Mouse (Mus musculus): ENCODE data around the gene Gm13695. TPM values are rescaled to one million over a fixed set of nuclear protein-coding genes. Genes with fewer than 3 reads are reported as not detected.
"Not testable (repeated sequence)": the region's sequence is repeated elsewhere in the genome, so short reads cannot be mapped to it uniquely, and the experiment has no call there.

Gm13695 gene
- total RNA-seq (2021), result not detected
- long read RNA-seq, experiment 1, result 0 reads
- long read RNA-seq, experiment 2, result 0 reads

DNA sequence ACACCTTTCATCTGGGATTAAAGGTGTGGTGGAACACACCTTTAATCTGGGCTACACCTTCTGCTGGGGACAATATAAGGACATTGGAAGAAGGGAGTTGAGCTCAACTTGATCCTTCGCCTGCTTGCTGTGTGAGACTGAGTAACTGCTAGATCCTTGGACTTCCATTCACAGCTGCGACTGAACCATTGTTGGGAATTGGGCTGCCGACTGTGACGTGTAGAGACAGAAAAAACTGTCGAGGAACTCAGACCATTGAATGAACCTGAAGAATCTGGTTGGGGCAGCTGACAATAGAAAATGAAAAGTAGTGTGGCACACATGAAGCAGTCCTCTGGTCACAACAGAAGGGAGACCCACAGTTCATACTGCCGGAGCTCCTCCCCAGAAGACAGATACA lies at the start of gene Gm13695:
TSS of gene Gm13695 (plus strand) at position 301 of the 400 bp plus-strand sequence.
- DNase-seq (ENCODE audit: low spot score in 2 of 2), result not testable (repeated sequence)

DNA sequence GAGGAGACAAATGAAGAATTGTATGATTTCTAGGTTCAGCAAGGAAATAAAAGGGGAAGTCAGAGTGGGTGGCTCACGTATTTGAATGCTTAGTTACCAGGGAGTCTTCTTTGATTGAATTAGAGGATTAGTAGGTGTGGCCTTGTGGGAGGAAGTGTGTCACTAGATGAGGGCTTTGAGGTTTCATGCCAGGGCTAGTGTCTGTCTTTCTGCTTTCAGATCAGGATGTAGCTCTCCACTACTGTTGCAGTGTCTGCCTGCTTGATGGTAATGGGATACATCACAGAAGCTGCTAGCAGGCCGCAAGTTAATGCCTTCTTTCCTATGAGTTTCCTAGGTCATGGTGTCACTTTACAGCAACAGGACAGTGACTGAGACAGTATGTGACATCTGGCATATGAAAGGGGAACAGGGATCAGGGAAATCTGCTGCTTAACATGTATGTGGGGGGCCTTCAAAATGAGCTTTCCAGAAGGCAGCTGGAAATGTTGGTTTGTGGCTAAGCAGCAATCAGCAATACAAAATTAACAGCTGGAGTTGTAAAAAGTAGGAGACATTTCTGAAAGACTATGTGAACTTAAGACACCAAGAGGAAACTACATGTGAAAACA lies 37.5 kb upstream of the Gm13695 start:
- DNase-seq (ENCODE audit: low spot score in 2 of 2), result no peak

DNA sequence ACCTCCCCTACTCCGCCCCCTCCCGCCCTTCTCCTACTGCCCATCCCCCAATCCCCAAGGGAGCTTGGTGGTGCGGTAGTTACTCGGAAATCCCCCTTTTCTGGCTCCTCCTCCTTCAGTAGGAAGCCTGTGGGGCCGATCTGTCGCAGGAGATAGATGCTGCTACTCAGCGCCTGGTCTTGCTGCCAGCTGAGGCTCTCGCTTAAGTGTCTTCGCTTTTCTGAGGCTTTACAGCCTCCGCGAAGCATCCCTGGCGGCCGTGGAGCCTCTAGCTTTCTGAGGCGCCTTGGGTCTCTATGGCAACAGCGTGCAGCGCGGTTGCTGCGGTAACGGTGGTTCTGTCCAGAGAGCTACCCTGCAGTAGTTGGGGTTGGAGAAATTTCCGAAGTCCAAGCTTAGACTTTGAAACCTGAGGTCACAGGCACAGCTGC lies 26.2 kb upstream of the Gm13695 start, which contains the start of gene Zswim2:
TSS of gene Zswim2 (minus strand) at position 298 of the 431 bp plus-strand sequence.
- no peak for DNase-seq (ENCODE audit: low spot score in 2 of 2)

DNA sequence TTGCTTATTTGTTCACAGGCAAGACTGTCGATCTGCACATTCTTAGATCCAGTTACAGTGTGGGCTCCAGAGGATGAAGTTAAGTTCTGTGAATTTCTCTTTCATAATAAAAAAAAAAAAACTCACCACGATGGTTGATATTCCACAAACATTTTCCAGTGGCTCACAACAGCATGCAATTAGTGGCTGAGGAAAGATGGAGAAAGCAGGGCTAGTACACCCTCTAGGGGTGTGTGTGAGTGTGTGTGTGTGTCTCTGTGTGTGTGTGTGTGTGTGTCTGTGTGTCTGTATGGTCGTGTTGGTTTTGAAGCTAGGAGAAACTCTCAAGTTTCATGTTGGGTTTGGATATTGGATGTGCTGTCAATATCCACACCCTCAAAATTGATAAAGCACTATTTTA lies 25.7 kb upstream of the Gm13695 start:
- DNase-seq (ENCODE audit: low spot score in 2 of 2), result no peak

DNA sequence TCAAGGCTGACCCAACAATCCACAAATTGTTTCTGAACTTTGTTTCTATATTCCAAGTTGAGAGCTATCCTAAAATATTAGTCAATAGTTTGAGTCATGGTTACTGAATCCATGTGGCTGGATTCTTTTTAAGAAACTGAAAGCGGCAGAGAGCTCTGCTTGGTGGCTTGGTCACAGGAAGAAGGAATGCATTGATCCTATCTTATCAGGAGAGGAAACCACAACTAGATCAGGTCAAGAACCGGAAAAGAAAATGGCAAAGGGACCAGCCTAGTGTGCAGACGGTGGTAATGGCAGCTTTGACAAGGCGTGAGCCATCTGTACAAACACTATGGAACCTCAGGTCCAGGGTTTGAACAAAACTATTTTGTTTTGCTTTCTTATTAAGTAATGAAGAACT lies 25.3 kb upstream of the Gm13695 start:
- no peak for DNase-seq (ENCODE audit: low spot score in 2 of 2)

DNA sequence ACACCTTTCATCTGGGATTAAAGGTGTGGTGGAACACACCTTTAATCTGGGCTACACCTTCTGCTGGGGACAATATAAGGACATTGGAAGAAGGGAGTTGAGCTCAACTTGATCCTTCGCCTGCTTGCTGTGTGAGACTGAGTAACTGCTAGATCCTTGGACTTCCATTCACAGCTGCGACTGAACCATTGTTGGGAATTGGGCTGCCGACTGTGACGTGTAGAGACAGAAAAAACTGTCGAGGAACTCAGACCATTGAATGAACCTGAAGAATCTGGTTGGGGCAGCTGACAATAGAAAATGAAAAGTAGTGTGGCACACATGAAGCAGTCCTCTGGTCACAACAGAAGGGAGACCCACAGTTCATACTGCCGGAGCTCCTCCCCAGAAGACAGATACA lies 11.7 kb upstream of the Gm13695 start, which contains the start of gene Gm13698:
TSS of gene Gm13698 (plus strand) at position 301 of the 400 bp plus-strand sequence.
- not testable (repeated sequence) for DNase-seq (ENCODE audit: low spot score in 2 of 2)

DNA sequence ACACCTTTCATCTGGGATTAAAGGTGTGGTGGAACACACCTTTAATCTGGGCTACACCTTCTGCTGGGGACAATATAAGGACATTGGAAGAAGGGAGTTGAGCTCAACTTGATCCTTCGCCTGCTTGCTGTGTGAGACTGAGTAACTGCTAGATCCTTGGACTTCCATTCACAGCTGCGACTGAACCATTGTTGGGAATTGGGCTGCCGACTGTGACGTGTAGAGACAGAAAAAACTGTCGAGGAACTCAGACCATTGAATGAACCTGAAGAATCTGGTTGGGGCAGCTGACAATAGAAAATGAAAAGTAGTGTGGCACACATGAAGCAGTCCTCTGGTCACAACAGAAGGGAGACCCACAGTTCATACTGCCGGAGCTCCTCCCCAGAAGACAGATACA lies 5.9 kb upstream of the Gm13695 start, which contains the start of gene Gm13693:
TSS of gene Gm13693 (plus strand) at position 301 of the 400 bp plus-strand sequence.
- DNase-seq (ENCODE audit: low spot score in 2 of 2), result not testable (repeated sequence)

DNA sequence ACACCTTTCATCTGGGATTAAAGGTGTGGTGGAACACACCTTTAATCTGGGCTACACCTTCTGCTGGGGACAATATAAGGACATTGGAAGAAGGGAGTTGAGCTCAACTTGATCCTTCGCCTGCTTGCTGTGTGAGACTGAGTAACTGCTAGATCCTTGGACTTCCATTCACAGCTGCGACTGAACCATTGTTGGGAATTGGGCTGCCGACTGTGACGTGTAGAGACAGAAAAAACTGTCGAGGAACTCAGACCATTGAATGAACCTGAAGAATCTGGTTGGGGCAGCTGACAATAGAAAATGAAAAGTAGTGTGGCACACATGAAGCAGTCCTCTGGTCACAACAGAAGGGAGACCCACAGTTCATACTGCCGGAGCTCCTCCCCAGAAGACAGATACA lies 5.7 kb downstream of the Gm13695 start, which contains the start of gene Gm13696:
TSS of gene Gm13696 (plus strand) at position 301 of the 400 bp plus-strand sequence.
- not testable (repeated sequence) for DNase-seq (ENCODE audit: low spot score in 2 of 2)

DNA sequence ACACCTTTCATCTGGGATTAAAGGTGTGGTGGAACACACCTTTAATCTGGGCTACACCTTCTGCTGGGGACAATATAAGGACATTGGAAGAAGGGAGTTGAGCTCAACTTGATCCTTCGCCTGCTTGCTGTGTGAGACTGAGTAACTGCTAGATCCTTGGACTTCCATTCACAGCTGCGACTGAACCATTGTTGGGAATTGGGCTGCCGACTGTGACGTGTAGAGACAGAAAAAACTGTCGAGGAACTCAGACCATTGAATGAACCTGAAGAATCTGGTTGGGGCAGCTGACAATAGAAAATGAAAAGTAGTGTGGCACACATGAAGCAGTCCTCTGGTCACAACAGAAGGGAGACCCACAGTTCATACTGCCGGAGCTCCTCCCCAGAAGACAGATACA lies 11.5 kb downstream of the Gm13695 start, which contains the start of gene Gm13694:
TSS of gene Gm13694 (plus strand) at position 301 of the 400 bp plus-strand sequence.
- DNase-seq (ENCODE audit: low spot score in 2 of 2), result not testable (repeated sequence)

DNA sequence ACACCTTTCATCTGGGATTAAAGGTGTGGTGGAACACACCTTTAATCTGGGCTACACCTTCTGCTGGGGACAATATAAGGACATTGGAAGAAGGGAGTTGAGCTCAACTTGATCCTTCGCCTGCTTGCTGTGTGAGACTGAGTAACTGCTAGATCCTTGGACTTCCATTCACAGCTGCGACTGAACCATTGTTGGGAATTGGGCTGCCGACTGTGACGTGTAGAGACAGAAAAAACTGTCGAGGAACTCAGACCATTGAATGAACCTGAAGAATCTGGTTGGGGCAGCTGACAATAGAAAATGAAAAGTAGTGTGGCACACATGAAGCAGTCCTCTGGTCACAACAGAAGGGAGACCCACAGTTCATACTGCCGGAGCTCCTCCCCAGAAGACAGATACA lies 17.3 kb downstream of the Gm13695 start, which contains the start of gene Gm13697:
TSS of gene Gm13697 (plus strand) at position 301 of the 400 bp plus-strand sequence.
- not testable (repeated sequence) for DNase-seq (ENCODE audit: low spot score in 2 of 2)

DNA sequence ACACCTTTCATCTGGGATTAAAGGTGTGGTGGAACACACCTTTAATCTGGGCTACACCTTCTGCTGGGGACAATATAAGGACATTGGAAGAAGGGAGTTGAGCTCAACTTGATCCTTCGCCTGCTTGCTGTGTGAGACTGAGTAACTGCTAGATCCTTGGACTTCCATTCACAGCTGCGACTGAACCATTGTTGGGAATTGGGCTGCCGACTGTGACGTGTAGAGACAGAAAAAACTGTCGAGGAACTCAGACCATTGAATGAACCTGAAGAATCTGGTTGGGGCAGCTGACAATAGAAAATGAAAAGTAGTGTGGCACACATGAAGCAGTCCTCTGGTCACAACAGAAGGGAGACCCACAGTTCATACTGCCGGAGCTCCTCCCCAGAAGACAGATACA lies 23.1 kb downstream of the Gm13695 start, which contains the start of gene Gm13691:
TSS of gene Gm13691 (plus strand) at position 301 of the 400 bp plus-strand sequence.
- DNase-seq (ENCODE audit: low spot score in 2 of 2), result not testable (repeated sequence)

DNA sequence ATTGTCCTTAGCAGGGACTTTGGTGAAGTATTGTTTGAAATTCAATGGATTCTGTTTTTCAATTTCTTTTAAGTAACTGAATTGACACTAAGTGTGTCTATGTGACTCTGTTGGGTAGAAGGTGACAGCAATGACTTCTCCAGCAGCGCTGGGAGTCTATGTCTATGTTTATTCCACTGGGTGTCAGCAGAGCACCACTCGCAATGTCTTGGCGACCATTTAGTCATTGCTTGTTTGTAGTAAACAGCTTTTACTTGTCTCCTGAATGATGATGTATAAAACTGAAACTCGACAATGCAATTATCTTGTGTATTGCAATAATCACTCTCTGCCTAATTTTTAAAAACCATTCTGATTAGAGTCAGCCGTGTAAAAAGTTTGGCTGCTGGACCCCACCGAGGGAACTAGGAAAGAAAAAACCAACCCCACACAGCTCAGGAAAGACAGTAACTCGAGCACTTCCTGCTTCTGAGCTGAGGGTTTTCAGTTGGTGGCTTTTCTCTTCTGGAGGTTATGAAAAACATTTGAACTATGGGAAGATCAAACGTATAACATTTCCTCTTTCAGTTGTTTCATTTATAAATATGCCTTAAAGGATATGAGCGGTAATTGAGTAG lies 26.6 kb downstream of the Gm13695 start:
- not testable (repeated sequence) for DNase-seq (ENCODE audit: low spot score in 2 of 2)

DNA sequence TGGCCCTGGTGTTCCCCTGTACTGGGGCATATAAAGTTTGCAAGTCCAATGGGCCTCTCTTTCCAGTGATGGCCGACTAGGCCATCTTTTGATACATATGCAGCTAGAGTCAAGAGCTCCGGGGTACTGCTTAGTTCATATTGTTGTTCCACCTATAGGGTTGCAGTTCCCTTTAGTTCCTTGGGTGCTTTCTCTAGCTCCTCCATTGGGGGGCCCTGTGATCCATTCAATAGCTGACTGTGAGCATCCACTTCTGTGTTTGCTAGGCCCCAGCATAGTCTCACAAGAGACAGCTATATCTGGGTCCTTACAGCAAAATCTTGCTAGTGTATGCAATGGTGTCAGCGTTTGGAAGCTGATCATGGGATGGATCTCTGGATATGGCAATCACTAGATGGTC lies 27.4 kb downstream of the Gm13695 start:
- not testable (repeated sequence) for DNase-seq (ENCODE audit: low spot score in 2 of 2)

DNA sequence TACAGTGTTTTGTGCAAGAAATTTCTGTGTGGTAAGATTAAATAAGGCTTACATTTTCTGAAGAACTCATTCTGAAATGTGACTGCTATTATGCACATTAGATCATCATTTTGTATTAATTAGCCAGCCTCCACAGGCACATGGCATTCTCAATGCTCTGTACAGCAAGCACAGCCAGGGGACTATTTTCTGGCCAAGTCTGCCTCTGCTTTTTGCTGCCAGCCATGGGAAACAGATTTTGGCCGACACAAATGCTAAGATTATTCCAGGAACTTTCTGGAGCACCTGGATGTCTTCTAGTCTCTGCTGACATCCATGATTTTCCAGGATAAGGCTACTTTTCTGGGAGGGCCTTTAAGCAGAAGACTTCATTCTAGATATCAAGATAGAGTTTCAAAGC lies 41.8 kb downstream of the Gm13695 start:
- DNase-seq (ENCODE audit: low spot score in 2 of 2), result no peak

DNA sequence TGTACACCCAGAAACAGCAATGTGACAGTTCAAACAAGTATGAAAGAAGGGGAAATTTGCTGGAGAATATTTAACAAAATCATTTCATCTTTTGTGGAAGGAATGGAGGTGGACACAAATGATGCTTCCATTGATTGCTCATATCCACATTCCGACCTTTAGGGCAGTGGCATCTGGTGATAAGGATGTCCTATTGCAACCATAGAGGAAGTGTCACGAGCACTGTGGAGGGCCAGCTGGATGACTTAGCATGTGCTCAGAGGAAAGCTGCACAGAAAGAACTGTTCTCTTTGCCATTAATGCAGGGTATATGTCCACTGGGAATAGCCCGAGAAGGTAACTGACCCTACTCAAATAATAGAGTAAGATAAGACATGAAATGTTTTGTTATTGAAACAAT lies 42.7 kb downstream of the Gm13695 start:
- DNase-seq (ENCODE audit: low spot score in 2 of 2), result no peak

DNA sequence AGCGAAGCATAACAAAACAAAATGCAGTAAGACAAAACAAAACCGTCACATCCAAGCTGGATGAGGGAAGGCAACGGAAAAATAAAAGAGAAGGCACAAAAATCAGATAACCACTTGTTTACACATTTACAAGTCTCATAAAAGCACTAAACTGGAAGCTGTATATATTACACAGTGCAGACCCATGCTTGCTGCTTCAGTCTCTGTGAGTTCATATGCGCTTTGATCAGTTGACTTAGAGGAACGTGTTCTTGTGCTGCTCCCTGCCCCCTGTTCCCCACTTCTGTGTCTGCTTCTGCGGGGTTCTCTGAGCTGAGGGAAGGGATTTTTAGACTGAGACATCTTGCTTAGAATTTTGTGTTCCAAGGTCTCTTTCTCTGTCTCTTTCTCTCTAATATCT lies 47.5 kb downstream of the Gm13695 start:
- DNase-seq (ENCODE audit: low spot score in 2 of 2), result no peak

DNA sequence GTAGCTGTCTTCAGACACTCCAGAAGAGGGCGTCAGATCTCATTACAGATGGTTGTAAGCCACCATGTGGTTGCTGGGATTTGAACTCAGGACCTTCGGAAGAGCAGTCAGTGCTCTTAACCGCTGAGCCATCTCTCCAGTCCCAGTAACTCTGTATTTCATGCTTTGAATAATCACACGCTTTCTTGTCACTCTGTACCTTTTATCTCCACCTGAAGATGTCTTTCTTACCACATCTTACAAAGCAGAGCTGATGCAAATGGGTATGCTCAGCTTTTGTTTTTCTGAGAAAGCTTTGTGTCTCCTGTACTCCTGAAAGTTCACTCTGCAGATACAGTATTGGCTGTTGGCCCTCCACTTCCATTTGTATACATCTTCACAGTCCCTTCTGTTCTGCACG lies 49.2 kb downstream of the Gm13695 start:
- not testable (repeated sequence) for DNase-seq (ENCODE audit: low spot score in 2 of 2)

DNA sequence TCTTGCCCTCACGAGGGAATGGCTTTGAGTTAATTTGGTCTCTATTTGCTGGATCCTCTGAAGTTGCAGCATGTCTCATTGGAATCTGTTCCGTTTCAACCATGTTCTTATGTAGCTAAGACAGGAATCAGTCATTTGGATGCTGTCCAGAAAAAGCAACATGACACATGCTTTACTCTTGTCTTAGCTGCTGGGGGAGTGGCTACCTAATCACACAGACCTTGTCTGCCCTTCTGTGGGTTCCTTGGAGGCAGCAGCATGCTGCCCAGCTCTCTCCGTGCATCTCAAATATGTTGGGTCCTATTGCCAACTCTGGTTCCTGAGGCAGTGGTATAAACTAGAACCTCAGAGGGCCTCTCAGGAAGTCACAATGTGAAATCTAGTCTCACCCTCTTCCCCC lies 51.2 kb downstream of the Gm13695 start:
- no peak for DNase-seq (ENCODE audit: low spot score in 2 of 2)

Measured in adrenal gland, adult 18-20 months (tissue).